Mouse (Mus musculus): ENCODE measurements around the gene Gm3164. TPM values are rescaled to one million over a fixed set of nuclear protein-coding genes. Genes with fewer than 3 reads are reported as not detected.
"Not testable (repeated sequence)": the region's sequence is repeated elsewhere in the genome, so short reads cannot be mapped to it uniquely, and the experiment has no call there.

Gm3164 gene
- polyA plus RNA-seq, 1 experiment from 2014 or later = 3.4 TPM

DNA sequence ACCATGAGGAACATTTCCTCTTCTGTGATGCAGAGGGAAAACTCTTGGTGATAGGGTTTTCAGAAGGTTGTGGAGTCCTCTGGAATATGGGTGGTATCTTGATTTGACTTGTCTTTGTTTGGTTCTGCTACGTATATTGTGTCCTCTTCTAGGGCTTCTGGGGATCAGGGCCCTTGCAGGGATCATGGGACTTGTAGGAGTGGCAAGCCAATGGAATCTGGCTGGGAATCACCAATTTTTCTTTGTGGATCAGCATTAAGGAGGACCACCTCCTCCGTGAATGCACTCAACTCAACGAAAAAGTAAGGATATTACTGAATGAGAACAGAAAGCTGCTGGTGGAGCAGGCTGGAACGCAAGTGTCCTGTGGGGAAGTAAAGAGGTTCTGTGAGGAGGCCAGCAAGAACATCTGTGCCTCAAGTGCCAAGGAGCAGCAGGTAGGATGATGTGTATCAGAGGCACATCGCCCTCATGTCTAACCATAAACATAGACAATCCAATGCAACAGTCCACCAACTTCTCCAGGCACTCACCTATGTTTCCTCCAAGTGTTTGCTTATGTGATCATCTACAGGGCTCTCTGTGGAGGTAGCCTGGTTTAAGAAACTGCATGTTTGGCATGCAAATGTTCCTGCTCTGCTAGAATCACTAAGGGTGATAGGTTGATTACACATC, 15.0 kb upstream of the Gm3164 start:
- 90% methylated on average over 5 of the region's 5 CpGs for WGBS

DNA sequence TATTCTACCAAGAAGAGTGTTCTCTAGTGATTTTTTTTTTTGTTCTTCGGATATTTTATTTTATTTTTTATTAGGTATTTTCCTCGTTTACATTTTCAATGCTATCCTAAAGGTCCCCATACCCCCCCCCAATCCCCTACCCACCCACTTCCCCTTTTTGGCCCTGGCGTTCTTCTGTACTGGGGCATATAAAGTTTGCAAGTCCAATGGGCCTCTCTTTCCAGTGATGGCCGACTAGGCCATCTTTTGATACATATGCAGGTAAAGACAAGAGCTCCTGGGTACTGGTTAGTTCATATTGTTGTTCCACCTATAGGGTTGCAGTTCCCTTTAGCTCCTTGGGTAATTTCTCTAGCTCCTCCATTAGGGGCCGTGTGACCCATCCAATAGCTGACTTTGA, 14.0 kb upstream of the Gm3164 start:
- DNase-seq (ENCODE audit: low spot score); H3K4me3 ChIP-seq (ENCODE audit: low read depth, low read length); H3K4me1 ChIP-seq (ENCODE audit: control insufficient read depth, insufficient read depth, low read length); H3K4me2 ChIP-seq (ENCODE audit: low read length); ATAC-seq; H3K9me3 ChIP-seq (replicated peaks; ENCODE audit: control insufficient read depth, low read length); H3K27me3 ChIP-seq (replicated peaks; ENCODE audit: control insufficient read depth, insufficient read depth, low read length); H3K36me3 ChIP-seq (ENCODE audit: control insufficient read depth, insufficient read depth, low read length); H3K27ac ChIP-seq (ENCODE audit: low read depth, low read length); H3K9ac ChIP-seq (ENCODE audit: low read length): not testable (repeated sequence)
- 85% methylated on average over 5 of the region's 5 CpGs for WGBS

More for the DNA sequence above, 15.0 kb upstream of the Gm3164 start:
- not testable (repeated sequence) for H3K9ac ChIP-seq (ENCODE audit: low read length); ATAC-seq; H3K9me3 ChIP-seq (replicated peaks; ENCODE audit: control insufficient read depth, low read length); H3K27ac ChIP-seq (ENCODE audit: low read depth, low read length); H3K4me2 ChIP-seq (ENCODE audit: low read length); H3K4me3 ChIP-seq (ENCODE audit: low read depth, low read length); H3K36me3 ChIP-seq (ENCODE audit: control insufficient read depth, insufficient read depth, low read length); H3K27me3 ChIP-seq (replicated peaks; ENCODE audit: control insufficient read depth, insufficient read depth, low read length); H3K4me1 ChIP-seq (ENCODE audit: control insufficient read depth, insufficient read depth, low read length); DNase-seq (ENCODE audit: low spot score)

DNA sequence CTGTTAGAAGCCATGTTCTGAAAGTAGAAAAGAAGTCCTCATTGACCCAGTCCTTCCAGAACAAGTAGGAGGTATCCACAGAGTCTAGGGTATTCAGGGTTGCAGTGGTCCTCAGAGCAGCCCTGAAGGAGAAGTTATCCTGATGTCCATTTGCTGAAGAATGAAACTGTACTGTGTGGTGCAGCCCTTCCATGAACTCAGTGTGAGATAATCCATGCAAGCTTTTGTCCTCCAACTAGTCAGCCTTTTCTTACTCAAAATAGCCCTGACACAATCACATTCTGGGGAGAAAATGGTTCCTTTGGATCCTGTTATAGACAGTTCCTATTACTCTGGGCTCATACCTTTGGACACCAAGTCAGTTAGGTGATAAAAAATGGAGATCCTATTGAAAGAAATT, 11.4 kb upstream of the Gm3164 start:
- H3K4me3 ChIP-seq (ENCODE audit: low read depth, low read length); H3K27me3 ChIP-seq (replicated peaks; ENCODE audit: control insufficient read depth, insufficient read depth, low read length); H3K4me2 ChIP-seq (ENCODE audit: low read length); H3K9me3 ChIP-seq (replicated peaks; ENCODE audit: control insufficient read depth, low read length); ATAC-seq; H3K4me1 ChIP-seq (ENCODE audit: control insufficient read depth, insufficient read depth, low read length); H3K9ac ChIP-seq (ENCODE audit: low read length); H3K27ac ChIP-seq (ENCODE audit: low read depth, low read length); DNase-seq (ENCODE audit: low spot score); H3K36me3 ChIP-seq (ENCODE audit: control insufficient read depth, insufficient read depth, low read length): not testable (repeated sequence)

DNA sequence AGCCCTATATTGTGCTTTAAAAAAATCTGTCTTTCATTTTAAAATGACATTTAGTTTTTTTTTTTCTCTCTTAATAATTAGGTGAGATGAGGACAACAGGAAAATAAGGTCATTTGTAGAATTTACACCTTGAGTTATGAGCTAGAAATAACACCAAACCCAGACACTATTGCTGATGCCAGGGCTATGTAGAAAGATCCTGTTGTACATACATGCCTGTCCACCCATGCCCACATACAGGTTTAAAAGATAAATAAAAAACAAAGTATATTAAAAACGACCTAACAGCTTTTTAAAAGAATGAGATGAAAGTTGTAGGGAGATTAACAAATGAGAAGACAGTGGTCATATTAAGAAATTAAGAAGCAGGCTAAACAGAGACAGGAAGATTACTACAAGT, 5.3 kb upstream of the Gm3164 start:
- not testable (repeated sequence) for H3K4me1 ChIP-seq (ENCODE audit: control insufficient read depth, insufficient read depth, low read length); H3K9ac ChIP-seq (ENCODE audit: low read length); H3K36me3 ChIP-seq (ENCODE audit: control insufficient read depth, insufficient read depth, low read length); H3K4me3 ChIP-seq (ENCODE audit: low read depth, low read length); H3K27me3 ChIP-seq (replicated peaks; ENCODE audit: control insufficient read depth, insufficient read depth, low read length); H3K27ac ChIP-seq (ENCODE audit: low read depth, low read length); DNase-seq (ENCODE audit: low spot score); ATAC-seq; H3K4me2 ChIP-seq (ENCODE audit: low read length); H3K9me3 ChIP-seq (replicated peaks; ENCODE audit: control insufficient read depth, low read length)
- 50% methylated on average over 1 of the region's 1 CpGs for WGBS

DNA sequence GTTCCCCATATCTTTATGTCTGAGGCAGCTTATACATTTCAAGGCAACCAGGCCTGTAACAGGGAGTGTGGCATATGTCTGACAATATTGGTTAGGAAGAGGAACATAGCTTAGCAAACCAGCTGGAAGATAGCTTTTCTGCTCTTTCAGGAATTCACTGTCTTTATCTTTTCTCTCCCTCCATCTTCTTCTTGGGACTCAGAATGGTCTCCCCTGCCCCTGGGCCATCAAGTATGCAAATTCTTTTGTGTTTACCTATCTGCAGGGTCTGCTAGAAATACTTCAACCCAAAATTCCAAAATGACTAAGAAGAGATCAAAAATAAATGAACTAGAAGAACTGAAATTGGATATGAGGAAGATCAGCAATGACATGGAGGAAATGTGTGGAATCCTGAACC, 15.4 kb downstream of the Gm3164 start, which contains the start of gene Gm3173:
Gene Gm3173, plus strand, starts transcription at position 301 of the 400 bp plus-strand sequence.
- H3K4me2 ChIP-seq (ENCODE audit: low read length); ATAC-seq; H3K36me3 ChIP-seq (ENCODE audit: control insufficient read depth, insufficient read depth, low read length); H3K27me3 ChIP-seq (replicated peaks; ENCODE audit: control insufficient read depth, insufficient read depth, low read length); DNase-seq (ENCODE audit: low spot score); H3K4me1 ChIP-seq (ENCODE audit: control insufficient read depth, insufficient read depth, low read length); H3K4me3 ChIP-seq (ENCODE audit: low read depth, low read length); H3K9ac ChIP-seq (ENCODE audit: low read length); H3K9me3 ChIP-seq (replicated peaks; ENCODE audit: control insufficient read depth, low read length); H3K27ac ChIP-seq (ENCODE audit: low read depth, low read length): not testable (repeated sequence)

DNA sequence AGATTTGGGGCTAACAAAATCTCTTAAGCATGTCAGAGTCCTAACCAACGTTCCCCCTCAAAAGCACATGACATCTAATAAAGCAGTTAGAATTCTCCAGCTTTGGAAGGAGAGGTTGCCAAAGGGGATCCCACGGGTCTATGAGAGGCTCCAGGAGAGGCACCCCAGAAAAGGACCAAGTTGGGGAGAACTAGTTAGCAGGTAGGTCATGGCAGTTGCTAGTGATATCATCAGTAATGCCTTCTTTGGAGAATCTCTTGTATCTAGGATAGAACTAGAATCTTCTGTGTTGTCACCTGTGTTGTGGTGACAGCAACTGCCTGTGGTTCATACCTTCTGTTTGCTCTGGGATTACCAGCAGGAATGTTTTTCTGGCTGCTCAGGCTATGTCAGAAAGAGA, 66.2 kb downstream of the Gm3164 start, which contains the start of gene Gm3182:
Gene Gm3182, plus strand, starts transcription at position 301 of the 400 bp plus-strand sequence.
- H3K4me1 ChIP-seq (ENCODE audit: control insufficient read depth, insufficient read depth, low read length); H3K36me3 ChIP-seq (ENCODE audit: control insufficient read depth, insufficient read depth, low read length); H3K4me3 ChIP-seq (ENCODE audit: low read depth, low read length); H3K4me2 ChIP-seq (ENCODE audit: low read length); DNase-seq (ENCODE audit: low spot score); H3K27me3 ChIP-seq (replicated peaks; ENCODE audit: control insufficient read depth, insufficient read depth, low read length); H3K9me3 ChIP-seq (replicated peaks; ENCODE audit: control insufficient read depth, low read length); H3K9ac ChIP-seq (ENCODE audit: low read length); ATAC-seq; H3K27ac ChIP-seq (ENCODE audit: low read depth, low read length): not testable (repeated sequence)
- no CpG with 5 or more reads among the region's 2 CpGs for WGBS

Other genes with a start within 250 kb of the Gm3164 start
- gene Gm2974, start 232.9 kb upstream of the Gm3164 start, polyA plus RNA-seq (2014; fragmentation: Nextera tagmentation; extraction: Ambion mirVana) = 6.9 and 7.9 TPM in 2 replicates
- not detected in 2 replicates for gene Gm3138, start 165.8 kb upstream of the Gm3164 start, polyA plus RNA-seq (2014; fragmentation: Nextera tagmentation; extraction: Ambion mirVana)
- not detected in 2 replicates for gene Gm3149, start 98.2 kb upstream of the Gm3164 start, polyA plus RNA-seq (2014; fragmentation: Nextera tagmentation; extraction: Ambion mirVana)
- 4.5 and 5.6 TPM in 2 replicates for gene 2610042L04Rik, start 80.7 kb upstream of the Gm3164 start, polyA plus RNA-seq (2014; fragmentation: Nextera tagmentation; extraction: Ambion mirVana)
- not detected in 2 replicates for gene Gm3159, start 17.9 kb upstream of the Gm3164 start, polyA plus RNA-seq (2014; fragmentation: Nextera tagmentation; extraction: Ambion mirVana)
- 0.93 TPM in 1 of 2 replicates, not detected in the other for gene Gm3173, start 15.5 kb downstream of the Gm3164 start, polyA plus RNA-seq (2014; fragmentation: Nextera tagmentation; extraction: Ambion mirVana)
- not detected in 2 replicates for gene Gm3182, start 66.3 kb downstream of the Gm3164 start, polyA plus RNA-seq (2014; fragmentation: Nextera tagmentation; extraction: Ambion mirVana)
- not detected in 2 replicates for gene Gm3047, start 140.0 kb downstream of the Gm3164 start, polyA plus RNA-seq (2014; fragmentation: Nextera tagmentation; extraction: Ambion mirVana)
- gene Gm8159, start 216.9 kb downstream of the Gm3164 start, polyA plus RNA-seq (2014; fragmentation: Nextera tagmentation; extraction: Ambion mirVana) = not detected in 2 replicates
- 0.67 and 0.69 TPM in 2 replicates for gene Gm3239, start 248.7 kb downstream of the Gm3164 start, polyA plus RNA-seq (2014; fragmentation: Nextera tagmentation; extraction: Ambion mirVana)

Measured in forebrain, embryonic 14.5 days (tissue).